Mouse (Mus musculus): ENCODE measurements around the gene Gm42417. TPM values are rescaled to one million over a fixed set of nuclear protein-coding genes. Genes with fewer than 3 reads are reported as not detected.

Gene Gm42417
- polyA plus RNA-seq, 1 experiment from 2014 or later = not detected

DNA sequence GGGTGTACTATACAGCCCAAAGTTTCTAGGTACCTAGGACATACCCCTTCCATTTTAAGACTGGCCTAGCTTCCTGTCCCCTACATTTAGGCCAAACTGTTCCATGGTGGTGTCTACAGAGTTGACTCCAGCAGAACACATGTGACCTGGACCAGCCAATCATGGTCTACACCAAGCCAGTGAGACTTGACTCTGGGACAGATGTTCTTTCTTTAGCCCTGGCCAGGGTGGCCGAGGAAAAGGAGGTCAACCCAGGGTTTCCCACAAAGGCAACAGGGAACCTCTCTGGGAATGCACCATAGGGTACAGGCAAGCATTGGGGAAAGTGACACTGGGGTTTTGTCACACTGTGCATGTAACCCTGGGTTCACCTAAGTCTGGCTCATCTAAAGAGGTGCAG lies 33.5 kb upstream of the Gm42417 start:
- H3K36me3 ChIP-seq (replicated peaks) = no peaks in the 10 kb centered on the region
- H3K27me3 ChIP-seq (ENCODE audit: poor library complexity, severe bottlenecking) = peaks cover 14% of the 10 kb centered on the region; the same call in 1 of the 2 replicates
- H3K4me3 ChIP-seq = no peak overlapping the region
- peaks cover 83% of the 10 kb centered on the region for H3K4me1 ChIP-seq
- DNase-seq (ENCODE audit: extremely low spot score, low spot score) = no peak
- no peaks in the 10 kb centered on the region for H3K9me3 ChIP-seq
- H3K27ac ChIP-seq = no peak overlapping the region
- WGBS = 53% methylated on average over 1 of the region's 1 CpGs

DNA sequence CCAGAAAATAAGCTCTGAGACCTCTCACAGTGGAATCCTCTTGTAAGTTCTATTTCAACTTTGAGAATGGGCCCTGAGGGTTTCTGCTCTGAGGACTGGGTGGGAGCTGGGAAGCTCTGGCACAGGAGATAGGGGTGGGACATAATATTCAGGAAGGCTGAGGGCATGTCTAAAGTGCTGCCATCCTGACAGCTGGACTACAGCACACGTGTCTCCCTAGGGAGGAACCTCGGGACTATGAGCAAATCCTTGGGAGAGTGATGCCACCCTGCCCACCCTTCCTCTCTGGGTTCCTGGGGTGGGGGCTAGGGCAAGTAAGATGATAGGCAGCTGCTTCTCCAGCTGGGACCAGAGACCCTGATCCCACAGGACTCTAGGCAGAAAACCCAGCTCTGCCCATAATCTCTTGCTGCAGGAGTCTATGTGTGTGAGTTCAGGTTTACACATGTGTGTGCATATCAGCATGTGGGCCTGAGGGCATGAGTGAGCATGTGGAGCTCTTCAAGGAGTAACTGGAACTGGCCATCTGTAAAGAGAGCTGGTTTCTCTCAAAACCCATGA lies 33.0 kb upstream of the Gm42417 start:
- H3K4me1 ChIP-seq = peaks cover 80% of the 10 kb centered on the region
- WGBS = 82% methylated on average over 2 of the region's 2 CpGs
- no peak overlapping the region for H3K27ac ChIP-seq

DNA sequence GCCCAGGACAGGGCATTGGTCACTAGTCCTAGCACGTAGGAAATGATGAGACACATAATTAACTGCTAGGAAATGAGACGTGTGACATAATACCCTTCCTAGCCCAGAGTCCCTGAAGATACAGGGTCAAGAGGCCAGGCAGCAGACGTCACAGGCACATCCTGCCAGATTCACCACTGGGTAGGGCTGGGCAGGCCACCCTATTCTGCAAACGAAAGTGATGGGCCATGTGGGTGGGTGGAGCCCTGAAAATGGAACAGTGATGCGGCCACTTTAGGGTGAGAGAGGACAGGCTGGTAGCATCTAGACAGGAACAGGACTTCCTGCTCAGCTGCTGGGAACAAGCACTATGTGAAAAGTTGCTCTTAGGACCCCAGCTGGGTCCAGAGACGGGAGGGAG lies 32.4 kb upstream of the Gm42417 start:
- DNase-seq (ENCODE audit: extremely low spot score, low spot score) = no peak
- H3K4me3 ChIP-seq = no peak overlapping the region
- no peak overlapping the region for H3K27ac ChIP-seq
- H3K4me1 ChIP-seq = peaks cover 79% of the 10 kb centered on the region
- H3K27me3 ChIP-seq (ENCODE audit: poor library complexity, severe bottlenecking) = 0 out of 2 replicates have a peak, but pooled peaks cover 3% of the 10 kb centered on the region
- H3K9me3 ChIP-seq = no peaks in the 10 kb centered on the region
- no peaks in the 10 kb centered on the region for H3K36me3 ChIP-seq (replicated peaks)
- WGBS = 59% methylated on average over 6 of the region's 6 CpGs

More for the DNA sequence above, 33.0 kb upstream of the Gm42417 start:
- Histone ChIP-seq H3K9me3 (no peaks in the 10 kb centered on the region), H3K36me3 (replicated peaks) (no peaks in the 10 kb centered on the region), H3K27me3 (ENCODE audit: poor library complexity, severe bottlenecking) (peaks cover 9% of the 10 kb centered on the region; the same call in 1 of the 2 replicates), H3K4me3 (no peak overlapping the region)
- no peak for DNase-seq (ENCODE audit: extremely low spot score, low spot score)

- Histone ChIP-seq H3K27ac (peak overlapping the region; percentile 53; the same call in 1 of the 2 replicates), H3K36me3 (replicated peaks) (no peaks in the 10 kb centered on the region), H3K4me1 (peaks cover 76% of the 10 kb centered on the region), H3K9me3 (no peaks in the 10 kb centered on the region), H3K4me3 (no peak overlapping the region), H3K27me3 (ENCODE audit: poor library complexity, severe bottlenecking) (no peaks in the 10 kb centered on the region)
- 89% methylated on average over 5 of the region's 5 CpGs for WGBS
- DNase-seq (ENCODE audit: extremely low spot score, low spot score) = no peak
Measured at GRCm38 (mm10) chr1:36570320-36570719, 31.1 kb upstream of the Gm42417 start.

DNA sequence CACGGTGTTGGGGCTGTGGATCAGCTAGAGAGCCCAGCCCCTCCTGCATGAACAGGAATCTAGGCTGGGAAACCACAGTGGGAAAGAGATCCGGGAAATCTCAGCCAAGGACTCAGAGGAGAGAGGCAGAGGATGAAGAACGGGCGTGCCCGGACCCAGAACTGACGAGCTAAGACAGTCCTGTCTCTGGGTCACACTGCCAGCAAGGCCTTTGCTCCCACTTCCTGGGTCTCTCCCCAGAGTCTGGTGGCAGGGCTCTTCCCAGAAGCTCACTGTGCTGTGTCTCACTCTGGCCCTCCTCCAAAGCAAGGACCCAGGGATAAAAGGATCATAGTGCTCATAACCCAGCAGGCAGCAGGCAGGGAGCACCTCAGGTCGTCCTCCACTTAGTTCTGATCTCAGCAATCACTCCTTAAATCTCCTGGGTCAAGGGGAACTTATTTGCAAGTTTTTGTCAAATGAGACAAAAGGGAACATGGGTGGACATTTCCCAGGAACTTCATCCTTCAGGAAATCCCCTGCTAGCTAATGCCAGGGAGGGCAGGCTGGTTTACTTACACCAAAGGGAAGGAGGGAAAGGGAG lies 30.6 kb upstream of the Gm42417 start:
- Histone ChIP-seq H3K27ac (peak overlapping the region; percentile 53; the same call in 1 of the 2 replicates), H3K36me3 (replicated peaks) (no peaks in the 10 kb centered on the region), H3K4me3 (no peak overlapping the region), H3K4me1 (peaks cover 73% of the 10 kb centered on the region), H3K9me3 (no peaks in the 10 kb centered on the region), H3K27me3 (ENCODE audit: poor library complexity, severe bottlenecking) (no peaks in the 10 kb centered on the region)
- 55% methylated on average over 7 of the region's 7 CpGs for WGBS
- DNase-seq (ENCODE audit: extremely low spot score, low spot score) = no peak

DNA sequence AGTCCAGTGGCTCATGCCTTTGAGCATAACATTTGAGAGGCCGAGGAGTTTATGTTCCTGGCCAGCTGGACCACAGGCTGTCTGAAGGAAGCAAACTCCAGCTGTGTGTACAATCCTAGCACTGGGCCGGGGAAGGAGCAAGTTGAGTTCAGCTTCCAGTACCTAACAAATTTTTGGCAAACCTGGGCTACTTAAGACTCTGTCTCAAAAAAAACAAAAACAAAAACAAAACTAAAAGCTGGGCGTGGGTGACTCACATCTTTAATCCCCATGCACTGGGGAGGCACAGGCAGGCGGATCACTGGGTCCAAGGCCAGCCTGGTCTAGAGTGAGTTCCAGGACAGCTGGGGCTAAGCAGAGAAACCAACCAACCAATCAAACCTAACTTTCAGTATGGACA lies 29.5 kb upstream of the Gm42417 start:
- DNase-seq (ENCODE audit: extremely low spot score, low spot score) = no peak
- H3K9me3 ChIP-seq = no peaks in the 10 kb centered on the region
- no peak overlapping the region for H3K4me3 ChIP-seq
- 79% methylated on average over 4 of the region's 4 CpGs for WGBS
- H3K36me3 ChIP-seq (replicated peaks) = no peaks in the 10 kb centered on the region
- no peaks in the 10 kb centered on the region for H3K27me3 ChIP-seq (ENCODE audit: poor library complexity, severe bottlenecking)
- 0 out of 2 replicates have a peak overlapping the region, but pooled peaks have one; percentile 53 for H3K27ac ChIP-seq
- peaks cover 63% of the 10 kb centered on the region for H3K4me1 ChIP-seq

DNA sequence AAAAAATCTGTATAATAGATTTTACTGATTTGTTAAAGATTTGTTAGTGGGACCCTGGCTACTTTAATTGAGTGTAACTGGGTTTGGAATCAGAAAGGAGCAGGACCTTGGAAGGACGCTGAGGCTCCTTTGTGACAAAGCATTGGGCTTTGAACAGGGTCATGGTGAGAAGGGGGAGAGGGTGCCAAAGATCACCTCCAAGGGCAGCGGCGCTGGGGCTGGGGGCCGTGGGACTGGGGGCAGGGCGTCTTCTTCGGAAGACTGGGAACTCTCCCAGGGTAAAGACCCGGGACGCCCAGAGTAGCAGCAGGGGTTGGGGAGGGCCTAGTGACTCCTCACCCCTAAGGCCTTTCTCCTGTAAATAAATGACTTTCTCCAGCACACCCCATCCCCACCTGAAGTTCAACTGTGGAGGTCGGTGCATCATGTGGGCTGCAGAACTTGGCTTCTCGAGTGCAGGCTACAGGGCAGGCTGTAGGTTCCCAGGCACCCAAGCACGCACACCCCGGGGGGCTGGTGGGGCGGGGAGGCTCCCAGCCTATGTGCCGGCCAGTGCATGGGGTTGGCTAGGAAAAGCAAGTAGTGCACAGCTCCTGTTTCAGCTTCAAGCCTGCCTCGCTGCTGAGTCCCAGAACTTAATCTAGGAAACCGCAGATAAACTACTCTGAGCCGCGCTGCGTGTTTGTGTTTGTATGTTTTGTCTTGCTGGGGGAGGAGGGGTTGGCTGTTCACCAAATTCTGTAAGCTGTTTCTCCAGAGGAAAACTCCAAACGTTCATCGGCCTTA lies 28.8 kb upstream of the Gm42417 start:
- peaks cover 65% of the 10 kb centered on the region for H3K4me1 ChIP-seq

DNA sequence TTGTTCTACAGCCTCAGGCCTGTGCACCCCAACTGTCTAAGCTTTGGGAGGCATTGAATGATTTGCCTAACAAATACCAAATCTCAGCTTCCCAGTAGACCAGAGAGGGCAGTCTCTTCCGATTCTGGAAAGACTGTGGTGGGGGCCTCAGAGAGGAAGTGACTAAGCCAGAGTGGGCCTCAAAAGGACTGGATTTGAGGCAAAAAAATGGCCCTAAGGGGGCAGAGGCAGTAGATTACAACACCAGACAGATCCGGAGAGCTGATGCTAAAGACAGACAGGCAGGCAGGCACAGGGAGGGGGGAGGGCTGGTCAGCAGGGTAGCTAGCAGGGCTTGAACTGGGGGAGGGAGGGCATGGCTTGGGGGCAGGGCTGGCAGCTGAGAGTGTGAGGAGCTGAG lies 27.2 kb upstream of the Gm42417 start:
- no peak for DNase-seq (ENCODE audit: extremely low spot score, low spot score)
- Histone ChIP-seq H3K9me3 (no peaks in the 10 kb centered on the region), H3K4me3 (no peak overlapping the region), H3K36me3 (replicated peaks) (no peaks in the 10 kb centered on the region), H3K27me3 (ENCODE audit: poor library complexity, severe bottlenecking) (no peaks in the 10 kb centered on the region), H3K27ac (peak overlapping the region; percentile 54), H3K4me1 (peaks cover 67% of the 10 kb centered on the region)
- WGBS = 6% methylated on average over 2 of the region's 2 CpGs

More for the DNA sequence above, 28.8 kb upstream of the Gm42417 start:
- no peak for DNase-seq (ENCODE audit: extremely low spot score, low spot score)
- H3K9me3 ChIP-seq = no peaks in the 10 kb centered on the region
- no peak overlapping the region for H3K4me3 ChIP-seq
- no peaks in the 10 kb centered on the region for H3K27me3 ChIP-seq (ENCODE audit: poor library complexity, severe bottlenecking)
- 48% methylated on average over 21 of the region's 21 CpGs for WGBS
- H3K27ac ChIP-seq = peak overlapping the region; percentile 15; the same call in 1 of the 2 replicates
- H3K36me3 ChIP-seq (replicated peaks) = no peaks in the 10 kb centered on the region

DNA sequence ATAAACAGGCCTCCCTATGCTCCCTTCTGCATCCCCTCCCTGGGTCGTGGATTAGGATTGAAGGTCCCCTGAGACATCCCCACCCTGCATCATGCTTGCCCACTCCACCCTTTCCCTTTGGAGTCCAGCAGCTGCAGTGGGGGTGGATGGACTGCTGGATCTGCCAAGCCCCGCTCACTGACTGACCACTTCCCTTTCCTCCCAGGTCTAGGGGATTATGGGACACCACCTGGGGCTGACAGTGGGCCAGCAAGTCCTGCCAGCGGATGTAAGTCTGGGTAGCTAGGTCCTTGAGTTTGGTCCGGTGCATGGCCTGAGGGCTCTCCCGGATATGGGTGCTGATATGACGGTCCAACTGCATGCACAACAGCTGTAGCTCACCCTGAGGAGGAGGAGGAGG lies 24.9 kb upstream of the Gm42417 start:
- DNase-seq (ENCODE audit: extremely low spot score, low spot score) = no peak
- Histone ChIP-seq H3K4me1 (peaks cover 70% of the 10 kb centered on the region), H3K27ac (no peak overlapping the region), H3K36me3 (replicated peaks) (no peaks in the 10 kb centered on the region), H3K4me3 (no peak overlapping the region), H3K27me3 (ENCODE audit: poor library complexity, severe bottlenecking) (peaks cover 10% of the 10 kb centered on the region), H3K9me3 (no peaks in the 10 kb centered on the region)
- WGBS = 78% methylated on average over 6 of the region's 6 CpGs

DNA sequence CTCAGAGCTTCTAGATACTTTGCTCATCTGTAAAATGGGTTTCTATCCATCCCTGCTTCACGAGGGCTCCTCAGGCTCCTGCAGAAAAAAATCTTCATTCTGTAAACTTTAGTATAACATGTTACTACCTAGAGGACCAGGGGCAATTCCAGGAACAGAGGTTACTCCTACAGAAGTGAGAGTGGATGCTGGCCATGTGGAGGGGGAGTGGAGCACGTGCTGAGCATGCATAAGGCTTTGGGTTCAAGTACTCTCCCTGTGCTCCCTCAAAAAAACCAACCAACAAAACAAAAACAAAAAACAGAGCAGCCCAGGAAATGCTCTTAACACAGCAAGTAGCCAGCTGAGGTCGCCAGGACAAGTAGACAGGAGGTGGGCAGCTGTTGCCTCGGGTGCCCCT lies 24.4 kb upstream of the Gm42417 start:
- H3K27ac ChIP-seq = no peak overlapping the region
- no peak overlapping the region for H3K4me3 ChIP-seq
- DNase-seq (ENCODE audit: extremely low spot score, low spot score) = no peak
- WGBS = 76% methylated on average over 4 of the region's 4 CpGs
- no peaks in the 10 kb centered on the region for H3K36me3 ChIP-seq (replicated peaks)
- H3K9me3 ChIP-seq = no peaks in the 10 kb centered on the region
- H3K4me1 ChIP-seq = peaks cover 71% of the 10 kb centered on the region
- H3K27me3 ChIP-seq (ENCODE audit: poor library complexity, severe bottlenecking) = peaks cover 14% of the 10 kb centered on the region

GRCm38 (mm10) chr1:36563197-36563596 lies 24.0 kb upstream of the Gm42417 start:
- 73% methylated on average over 2 of the region's 2 CpGs for WGBS

GRCm38 (mm10) chr1:36562388-36562787 lies 23.2 kb upstream of the Gm42417 start:
- H3K4me3 ChIP-seq = no peak overlapping the region
- H3K9me3 ChIP-seq = no peaks in the 10 kb centered on the region
- DNase-seq (ENCODE audit: extremely low spot score, low spot score) = no peak
- WGBS = 72% methylated on average over 4 of the region's 4 CpGs
- peaks cover 72% of the 10 kb centered on the region for H3K4me1 ChIP-seq
- H3K27me3 ChIP-seq (ENCODE audit: poor library complexity, severe bottlenecking) = peaks cover 14% of the 10 kb centered on the region
- no peaks in the 10 kb centered on the region for H3K36me3 ChIP-seq (replicated peaks)
- no peak overlapping the region; the same call in 1 of the 2 replicates for H3K27ac ChIP-seq

More at GRCm38 (mm10) chr1:36563197-36563596, 24.0 kb upstream of the Gm42417 start:
- H3K9me3 ChIP-seq = no peaks in the 10 kb centered on the region
- H3K27ac ChIP-seq = no peak overlapping the region
- peaks cover 71% of the 10 kb centered on the region for H3K4me1 ChIP-seq
- no peak overlapping the region for H3K4me3 ChIP-seq
- DNase-seq (ENCODE audit: extremely low spot score, low spot score) = no peak
- H3K36me3 ChIP-seq (replicated peaks) = no peaks in the 10 kb centered on the region
- H3K27me3 ChIP-seq (ENCODE audit: poor library complexity, severe bottlenecking) = peaks cover 14% of the 10 kb centered on the region

DNA sequence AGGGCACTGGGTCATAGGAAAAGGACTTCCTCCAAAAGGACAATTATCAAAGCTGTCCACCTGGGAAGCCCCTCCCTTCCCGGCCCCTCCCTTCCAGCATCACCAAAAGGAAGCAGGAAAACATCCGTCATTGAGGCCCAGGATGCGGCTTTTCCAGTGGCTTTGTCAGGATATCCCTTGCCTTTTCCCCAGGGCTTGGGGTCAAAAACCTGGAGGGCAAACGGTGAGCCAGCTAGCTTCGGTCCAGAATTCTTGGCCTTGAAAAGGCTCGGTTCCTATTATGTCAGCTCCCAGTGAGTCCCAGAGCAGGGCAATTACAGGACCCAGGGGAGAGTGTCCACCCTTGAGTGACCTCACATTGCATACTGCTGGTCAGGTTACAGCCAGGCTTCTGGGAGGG lies 21.7 kb upstream of the Gm42417 start:
- WGBS = 61% methylated on average over 6 of the region's 6 CpGs
- Histone ChIP-seq H3K4me1 (peaks cover 64% of the 10 kb centered on the region), H3K27ac (no peak overlapping the region)

More for the DNA sequence above, 21.7 kb upstream of the Gm42417 start:
- H3K9me3 ChIP-seq = no peaks in the 10 kb centered on the region
- no peak for DNase-seq (ENCODE audit: extremely low spot score, low spot score)
- peaks cover 14% of the 10 kb centered on the region for H3K27me3 ChIP-seq (ENCODE audit: poor library complexity, severe bottlenecking)
- no peaks in the 10 kb centered on the region for H3K36me3 ChIP-seq (replicated peaks)
- no peak overlapping the region for H3K4me3 ChIP-seq

All from forebrain, embryonic 10.5 days (tissue).